Mouse (Mus musculus) megakaryocyte-erythroid progenitor cell, adult 5-6 weeks (primary cell): Measurements from ENCODE around the gene Mcrip2. TPM values are rescaled to one million over a fixed set of nuclear protein-coding genes. Genes with fewer than 3 reads are reported as not detected.

Experiments
- ATAC-seq: replicated peaks from 2 replicates; pipeline ENCODE4 v1.8.0; 2016; ENCODE audit warnings: mild to moderate bottlenecking, inconsistent platforms; ENCODE audit not compliant: severe bottlenecking, poor library complexity, low FRiP score, low TSS enrichment
- total RNA-seq, 2 experiments: library from RNA; stranded (forward) in 1 of 2; stranded (reverse) in 1 of 2; fragments of 200-1000, 215-1000 nt in 1 of 2; fragments of >200 nt in 1 of 2; fragmentation: Nextera tagmentation in 1 of 2; gene quantifications; 2 replicates each; pipeline ENCODE4 v1.2.3; 2014 to 2017

Gene Mcrip2
- total RNA-seq, 2 experiments from 2014 or later, result 35.6 to 87.4 TPM

DNA sequence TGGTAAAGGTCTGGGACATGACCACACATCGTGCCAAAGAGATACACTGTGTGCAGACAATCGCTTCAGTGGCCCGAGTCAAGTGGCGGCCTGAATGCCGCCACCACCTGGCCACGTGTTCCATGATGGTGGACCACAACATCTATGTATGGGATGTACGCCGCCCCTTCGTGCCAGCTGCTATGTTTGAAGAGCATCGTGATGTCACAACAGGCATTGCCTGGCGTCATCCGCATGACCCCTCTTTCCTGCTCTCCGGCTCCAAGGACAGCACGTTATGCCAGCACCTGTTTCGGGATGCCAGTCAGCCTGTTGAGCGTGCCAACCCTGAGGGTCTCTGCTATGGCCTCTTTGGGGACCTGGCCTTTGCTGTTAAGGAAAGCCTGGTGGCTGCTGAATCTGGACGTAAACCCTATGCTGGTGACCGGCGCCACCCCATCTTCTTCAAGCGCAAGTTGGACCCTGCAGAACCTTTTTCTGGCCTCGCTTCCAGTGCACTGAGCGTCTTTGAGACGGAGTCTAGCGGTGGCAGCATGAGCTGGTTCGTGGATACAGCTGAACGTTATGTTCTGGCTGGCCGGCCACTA lies 42.5 kb downstream of the Mcrip2 start:
- ATAC-seq, result no peak

DNA sequence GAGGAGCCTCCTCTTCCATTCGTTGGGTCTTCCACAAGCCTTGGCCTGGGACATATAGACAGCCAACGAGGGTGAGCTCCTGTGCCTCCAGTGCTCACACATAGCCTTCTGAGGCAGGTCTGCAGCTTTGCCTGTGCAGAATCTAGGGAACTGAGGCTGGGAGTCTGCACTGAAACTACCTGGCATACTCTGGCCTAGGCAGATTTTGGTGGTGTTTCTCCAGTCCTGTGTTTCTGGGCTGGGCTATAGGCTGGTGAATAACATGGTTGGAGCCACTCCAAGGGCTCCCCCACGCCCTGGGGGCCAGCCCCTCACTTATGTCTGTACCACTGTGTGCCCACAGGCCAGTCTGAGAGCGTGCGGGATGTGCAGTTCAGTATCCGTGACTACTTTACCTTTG lies 43.3 kb downstream of the Mcrip2 start:
- no peak for ATAC-seq

DNA sequence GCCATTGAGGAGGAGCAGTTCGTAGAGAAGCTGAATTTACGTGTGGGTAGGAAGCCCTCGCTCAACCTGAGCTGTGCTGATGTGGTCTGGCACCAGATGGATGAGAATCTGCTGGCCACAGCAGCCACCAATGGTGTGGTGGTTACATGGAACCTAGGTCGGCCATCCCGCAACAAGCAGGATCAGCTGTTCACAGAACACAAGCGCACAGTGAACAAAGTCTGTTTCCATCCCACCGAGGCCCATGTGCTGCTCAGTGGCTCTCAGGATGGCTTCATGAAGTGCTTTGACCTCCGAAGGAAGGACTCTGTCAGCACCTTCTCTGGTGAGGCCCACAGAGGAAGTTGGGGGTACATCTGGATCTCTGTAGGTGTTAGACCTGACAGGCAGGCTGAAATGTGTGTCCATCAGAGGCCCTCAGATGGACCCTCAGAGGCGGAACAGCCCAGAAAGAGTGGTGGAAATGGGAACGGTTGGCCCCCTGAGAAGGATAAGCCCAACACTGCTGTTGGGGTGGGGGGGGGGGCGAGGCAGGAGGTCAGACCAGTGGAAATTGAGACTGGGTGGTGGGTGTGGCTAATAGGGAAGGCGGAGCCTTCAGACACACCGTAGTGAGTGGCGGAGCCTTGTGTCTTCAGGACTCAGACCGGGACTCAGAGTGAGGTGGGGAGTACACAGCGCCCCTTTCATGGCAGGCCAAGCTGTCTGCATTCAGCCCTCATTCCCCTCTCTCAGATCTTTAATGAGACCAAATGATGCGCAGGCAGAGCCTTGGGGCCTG lies 44.0 kb downstream of the Mcrip2 start:
- no peak for ATAC-seq

- peak; percentile 72 for ATAC-seq
Observed at GRCm38 (mm10) chr17:25823452-25823851, 45.1 kb downstream of the Mcrip2 start, which contains the start of gene Wdr24. Gene Wdr24 (plus strand): TSS chr17:25823627.

DNA sequence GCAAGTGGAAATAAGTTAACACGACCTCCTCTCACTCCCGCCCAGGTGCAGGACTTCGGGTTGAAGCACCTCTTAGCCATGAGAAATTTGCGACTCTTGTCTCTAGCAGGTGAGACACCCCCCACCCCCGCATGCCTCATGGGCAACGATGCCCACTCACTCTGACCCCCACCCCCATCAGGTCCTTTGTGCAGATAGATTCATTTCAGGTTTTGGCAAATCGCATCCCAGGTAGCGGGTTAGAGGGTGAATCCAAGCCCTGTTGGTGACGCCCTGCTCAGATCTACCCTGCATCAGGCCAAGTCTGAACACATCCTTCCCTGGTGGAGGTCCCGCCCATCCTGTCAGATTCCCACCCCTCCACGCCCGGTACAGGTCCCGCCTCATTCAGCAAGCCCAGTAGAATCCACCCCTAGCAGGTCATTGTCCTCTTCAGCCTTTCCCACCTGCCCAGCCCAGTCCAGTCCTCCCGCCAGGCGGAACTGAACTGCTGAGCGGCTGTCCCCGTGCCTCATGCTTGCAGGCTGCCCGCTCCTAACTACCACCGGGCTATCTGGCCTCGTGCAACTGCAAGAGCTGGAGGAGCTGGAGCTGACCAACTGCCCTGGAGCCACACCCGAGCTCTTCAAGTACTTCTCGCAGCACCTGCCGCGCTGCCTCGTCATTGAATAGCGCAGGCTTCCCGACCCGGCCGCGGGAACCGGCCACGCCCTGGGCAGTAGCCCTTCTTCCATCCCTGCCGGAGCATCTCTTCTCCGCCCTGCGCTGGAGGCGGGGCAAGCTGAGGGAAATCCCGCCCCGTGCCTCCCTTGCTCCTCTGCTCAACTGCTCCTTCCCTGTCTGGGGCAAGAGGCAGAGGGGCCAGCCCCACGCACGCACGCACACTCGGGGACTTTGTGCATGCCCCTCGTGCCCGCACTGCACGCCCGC lies 49.4 kb downstream of the Mcrip2 start:
- 0 out of 2 replicates have a peak, but pooled peaks have one; percentile 23 for ATAC-seq

GRCm38 (mm10) chr17:25817662-25818061 lies 50.9 kb downstream of the Mcrip2 start:
- no peak for ATAC-seq

Other genes starting within 250 kb of the Mcrip2 start
- gene Gng13, start 151.6 kb downstream of the Mcrip2 start, total RNA-seq (2014; fragmentation: Nextera tagmentation), result not detected in 2 replicates
- not detected in 2 replicates for gene Gng13, start 151.6 kb downstream of the Mcrip2 start, total RNA-seq (2017)
- 59.0 and 65.4 TPM in 2 replicates for gene Chtf18, start 141.3 kb downstream of the Mcrip2 start, total RNA-seq (2014; fragmentation: Nextera tagmentation)
- gene Chtf18, start 141.3 kb downstream of the Mcrip2 start, total RNA-seq (2017), result 39.0 and 53.3 TPM in 2 replicates
- 14.9 and 17.8 TPM in 2 replicates for gene Rpusd1, start 141.1 kb downstream of the Mcrip2 start, total RNA-seq (2014; fragmentation: Nextera tagmentation)
- 1.8 and 2.1 TPM in 2 replicates for gene Rpusd1, start 141.1 kb downstream of the Mcrip2 start, total RNA-seq (2017)
- gene Mslnl, start 132.7 kb downstream of the Mcrip2 start, total RNA-seq (2014; fragmentation: Nextera tagmentation), result not detected in 2 replicates
- not detected in 2 replicates for gene Mslnl, start 132.7 kb downstream of the Mcrip2 start, total RNA-seq (2017)
- gene Msln, start 114.4 kb downstream of the Mcrip2 start, total RNA-seq (2014; fragmentation: Nextera tagmentation), result not detected in 2 replicates
- gene Msln, start 114.4 kb downstream of the Mcrip2 start, total RNA-seq (2017), result not detected in 2 replicates
- 20.4 and 29.9 TPM in 2 replicates for gene Narfl, start 95.0 kb downstream of the Mcrip2 start, total RNA-seq (2014; fragmentation: Nextera tagmentation)
- gene Narfl, start 95.0 kb downstream of the Mcrip2 start, total RNA-seq (2017), result 10.3 and 23.8 TPM in 2 replicates
- gene Haghl, start 83.1 kb downstream of the Mcrip2 start, total RNA-seq (2014; fragmentation: Nextera tagmentation), result 10.7 and 18.1 TPM in 2 replicates
- gene Haghl, start 83.1 kb downstream of the Mcrip2 start, total RNA-seq (2017), result 11.8 and 15.7 TPM in 2 replicates
- 1.2 TPM in 1 of 2 replicates, not detected in the other for gene Ccdc78, start 82.2 kb downstream of the Mcrip2 start, total RNA-seq (2014; fragmentation: Nextera tagmentation)
- gene Ccdc78, start 82.2 kb downstream of the Mcrip2 start, total RNA-seq (2017), result 0.15 TPM in 1 of 2 replicates, not detected in the other
- gene Fam173a, start 75.9 kb downstream of the Mcrip2 start, total RNA-seq (2014; fragmentation: Nextera tagmentation), result 62.4 and 172 TPM in 2 replicates
- 11.1 and 21.4 TPM in 2 replicates for gene Fam173a, start 75.9 kb downstream of the Mcrip2 start, total RNA-seq (2017)
- gene AC134908.4, start 73.1 kb downstream of the Mcrip2 start, total RNA-seq (2014; fragmentation: Nextera tagmentation), result 19.1 TPM in 1 of 2 replicates, not detected in the other
- gene AC134908.4, start 73.1 kb downstream of the Mcrip2 start, total RNA-seq (2017), result not detected in 2 replicates
- 20.6 and 22.9 TPM in 2 replicates for gene Metrn, start 71.6 kb downstream of the Mcrip2 start, total RNA-seq (2014; fragmentation: Nextera tagmentation)
- gene Metrn, start 71.6 kb downstream of the Mcrip2 start, total RNA-seq (2017), result 11.3 and 15.5 TPM in 2 replicates
- gene Fbxl16, start 59.7 kb downstream of the Mcrip2 start, total RNA-seq (2014; fragmentation: Nextera tagmentation), result 0.26 TPM in 1 of 2 replicates, not detected in the other
- not detected in 2 replicates for gene Fbxl16, start 59.7 kb downstream of the Mcrip2 start, total RNA-seq (2017)
- gene Wdr24, start 45.1 kb downstream of the Mcrip2 start, total RNA-seq (2014; fragmentation: Nextera tagmentation), result 16.6 and 33.3 TPM in 2 replicates
- gene Wdr24, start 45.1 kb downstream of the Mcrip2 start, total RNA-seq (2017), result 15.5 and 17.2 TPM in 2 replicates
- 20.1 and 31.7 TPM in 2 replicates for gene Jmjd8, start 39.9 kb downstream of the Mcrip2 start, total RNA-seq (2014; fragmentation: Nextera tagmentation)
- 19.5 and 21.5 TPM in 2 replicates for gene Jmjd8, start 39.9 kb downstream of the Mcrip2 start, total RNA-seq (2017)
- gene Stub1, start 35.4 kb downstream of the Mcrip2 start, total RNA-seq (2014; fragmentation: Nextera tagmentation), result 89.4 and 112 TPM in 2 replicates
- 77.6 and 77.7 TPM in 2 replicates for gene Stub1, start 35.4 kb downstream of the Mcrip2 start, total RNA-seq (2017)
- 0.50 and 2.0 TPM in 2 replicates for gene Rhbdl1, start 31.5 kb downstream of the Mcrip2 start, total RNA-seq (2014; fragmentation: Nextera tagmentation)
- 0.30 and 0.47 TPM in 2 replicates for gene Rhbdl1, start 31.5 kb downstream of the Mcrip2 start, total RNA-seq (2017)
- 1.7 and 6.4 TPM in 2 replicates for gene Gm20683, start 27.0 kb downstream of the Mcrip2 start, total RNA-seq (2014; fragmentation: Nextera tagmentation)
- not detected in 2 replicates for gene Gm20683, start 27.0 kb downstream of the Mcrip2 start, total RNA-seq (2017)
- 51.2 and 54.8 TPM in 2 replicates for gene Rhot2, start 23.9 kb downstream of the Mcrip2 start, total RNA-seq (2014; fragmentation: Nextera tagmentation)
- 21.3 and 27.4 TPM in 2 replicates for gene Rhot2, start 23.9 kb downstream of the Mcrip2 start, total RNA-seq (2017)
- gene Wdr90, start 7.3 kb downstream of the Mcrip2 start, total RNA-seq (2014; fragmentation: Nextera tagmentation), result 43.3 and 47.4 TPM in 2 replicates
- 4.6 and 10.0 TPM in 2 replicates for gene Wdr90, start 7.3 kb downstream of the Mcrip2 start, total RNA-seq (2017)
- 26.3 and 37.6 TPM in 2 replicates for gene Mettl26, start 6.3 kb upstream of the Mcrip2 start, total RNA-seq (2014; fragmentation: Nextera tagmentation)
- 9.3 and 19.8 TPM in 2 replicates for gene Mettl26, start 6.3 kb upstream of the Mcrip2 start, total RNA-seq (2017)
- gene Wfikkn1, start 12.1 kb upstream of the Mcrip2 start, total RNA-seq (2014; fragmentation: Nextera tagmentation), result 0.87 TPM in 1 of 2 replicates, not detected in the other
- 0.19 and 1.4 TPM in 2 replicates for gene Wfikkn1, start 12.1 kb upstream of the Mcrip2 start, total RNA-seq (2017)
- 2.4 and 8.9 TPM in 2 replicates for gene Rab40c, start 51.0 kb upstream of the Mcrip2 start, total RNA-seq (2014; fragmentation: Nextera tagmentation)
- 7.9 and 30.2 TPM in 2 replicates for gene Rab40c, start 51.0 kb upstream of the Mcrip2 start, total RNA-seq (2017)
- 211 and 231 TPM in 2 replicates for gene Pigq, start 76.2 kb upstream of the Mcrip2 start, total RNA-seq (2014; fragmentation: Nextera tagmentation)
- 102 and 156 TPM in 2 replicates for gene Pigq, start 76.2 kb upstream of the Mcrip2 start, total RNA-seq (2017)
- gene Nhlrc4, start 76.2 kb upstream of the Mcrip2 start, total RNA-seq (2014; fragmentation: Nextera tagmentation), result not detected in 2 replicates
- not detected in 2 replicates for gene Nhlrc4, start 76.2 kb upstream of the Mcrip2 start, total RNA-seq (2017)
- gene A930017K11Rik, start 83.8 kb upstream of the Mcrip2 start, total RNA-seq (2014; fragmentation: Nextera tagmentation), result not detected in 2 replicates
- gene A930017K11Rik, start 83.8 kb upstream of the Mcrip2 start, total RNA-seq (2017), result 0.05 TPM in 1 of 2 replicates, not detected in the other
- gene Capn15, start 117.0 kb upstream of the Mcrip2 start, total RNA-seq (2014; fragmentation: Nextera tagmentation), result 14.8 and 18.4 TPM in 2 replicates
- gene Capn15, start 117.0 kb upstream of the Mcrip2 start, total RNA-seq (2017), result 1.7 and 3.5 TPM in 2 replicates
- 0.48 and 3.2 TPM in 2 replicates for gene Rab11fip3, start 200.8 kb upstream of the Mcrip2 start, total RNA-seq (2014; fragmentation: Nextera tagmentation)
- 0.33 and 0.65 TPM in 2 replicates for gene Rab11fip3, start 200.8 kb upstream of the Mcrip2 start, total RNA-seq (2017)
- gene Decr2, start 221.6 kb upstream of the Mcrip2 start, total RNA-seq (2014; fragmentation: Nextera tagmentation), result 6.8 and 7.7 TPM in 2 replicates
- 5.6 and 7.8 TPM in 2 replicates for gene Decr2, start 221.6 kb upstream of the Mcrip2 start, total RNA-seq (2017)
- 103 and 104 TPM in 2 replicates for gene Nme4, start 226.8 kb upstream of the Mcrip2 start, total RNA-seq (2014; fragmentation: Nextera tagmentation)
- gene Nme4, start 226.8 kb upstream of the Mcrip2 start, total RNA-seq (2017), result 70.5 and 80.3 TPM in 2 replicates
- gene Tmem8, start 244.5 kb upstream of the Mcrip2 start, total RNA-seq (2014; fragmentation: Nextera tagmentation), result 38.1 and 41.1 TPM in 2 replicates
- gene Tmem8, start 244.5 kb upstream of the Mcrip2 start, total RNA-seq (2017), result 6.0 and 18.4 TPM in 2 replicates